Mouse (Mus musculus) MEL (cell line): ENCODE measurements around the gene Isl1.

ENCODE experiments used
- JUND ChIP-seq: IDR thresholded peaks from 2 replicates; pipeline ENCODE4 v1.6.1; 2011; ENCODE audit warnings: low read depth, mild to moderate bottlenecking, improper control_type of control experiment, low read length
- POLR2A ChIP-seq, 2 experiments: IDR thresholded peaks; 2 replicates each; pipeline ENCODE4 v1.6.1; 2011 to 2012; ENCODE audit warnings: low read length in 2 of 2, mild to moderate bottlenecking in 2 of 2, control low read depth in 1 of 2, improper control_type of control experiment in 1 of 2, low read depth in 1 of 2, moderate library complexity in 1 of 2; ENCODE audit not compliant: control insufficient read depth in 1 of 2, insufficient read depth in 1 of 2, poor library complexity in 1 of 2

DNA sequence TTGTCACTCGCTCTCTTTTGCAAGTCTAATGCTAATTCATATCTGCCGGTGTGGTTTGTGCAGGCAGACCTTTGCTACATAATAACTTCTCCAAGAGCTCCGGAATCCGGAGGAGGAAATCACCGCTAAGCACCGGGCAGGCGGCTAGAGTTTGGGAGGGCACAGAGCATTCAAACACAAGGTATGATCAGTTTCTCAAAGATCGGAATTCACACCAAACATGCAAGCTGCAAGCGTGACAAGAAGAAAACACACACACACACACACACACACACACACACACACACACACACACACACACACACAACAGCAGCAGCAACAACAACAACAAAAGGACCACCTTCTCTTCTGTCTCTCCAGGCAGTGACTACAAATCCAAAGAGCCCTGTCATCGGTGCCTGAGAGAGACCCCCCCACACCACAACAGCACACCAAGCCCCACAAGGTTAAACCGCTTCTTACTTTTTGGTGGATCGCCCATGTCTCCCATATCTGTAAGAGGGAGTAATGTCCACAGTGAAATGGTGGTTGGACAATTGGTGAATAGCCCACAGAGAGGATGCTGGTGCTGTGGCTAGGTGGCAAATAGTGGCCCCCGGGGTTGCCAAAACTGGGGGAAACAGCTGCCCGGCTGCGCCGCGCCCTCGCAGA, 431 bp downstream of the Isl1 start:
- TF ChIP-seq POLR2A (IDR thresholded peaks at IDR 0.05; ENCODE audit: control insufficient read depth in 1 of 2, insufficient read depth in 1 of 2, low read depth in 1 of 2, low read length in 2 of 2, poor library complexity in 1 of 2) (no peak), JUND (no peak)
